Mouse (Mus musculus) G1E (cell line): ENCODE results near the gene Hmga1b. TPM values are rescaled to one million over a fixed set of nuclear protein-coding genes. Genes with fewer than 3 reads are reported as not detected.
"Not testable (repeated sequence)": the region's sequence is repeated elsewhere in the genome, so short reads cannot be mapped to it uniquely, and the experiment has no call there.

Experiments
- ATAC-seq: 2 replicates; pipeline ENCODE4 v1.8.0; 2016; ENCODE audit warnings: mild to moderate bottlenecking; ENCODE audit not compliant: insufficient number of reproducible peaks, poor library complexity, low FRiP score, severe bottlenecking; ENCODE audit errors: extremely low read depth
- DNase-seq: peaks from one replicate; pipeline ENCODE4 v3.0.0; 2012; ENCODE audit warnings: low spot score
- H3K27me3 ChIP-seq: 2 replicates; pipeline ENCODE4 v1.6.1; 2012; ENCODE audit warnings: mild to moderate bottlenecking, low read length, inconsistent platforms; ENCODE audit not compliant: insufficient read depth
- H3K36me3 ChIP-seq: replicated peaks from 2 replicates; pipeline ENCODE3; 2012; ENCODE audit warnings: mild to moderate bottlenecking, inconsistent platforms
- H3K4me1 ChIP-seq: 2 replicates; pipeline ENCODE4 v1.6.1; 2012; ENCODE audit warnings: low read depth, low read length, inconsistent platforms, mixed read lengths; ENCODE audit not compliant: insufficient read depth
- H3K4me3 ChIP-seq: 2 replicates; pipeline ENCODE4 v1.5.1; 2012; ENCODE audit warnings: low read depth, mild to moderate bottlenecking, inconsistent platforms, low read length, moderate library complexity, mixed read lengths
- H3K9me3 ChIP-seq: replicated peaks from 2 replicates; pipeline ENCODE4 v1.6.1; 2012; ENCODE audit warnings: inconsistent platforms
- CTCF ChIP-seq: IDR thresholded peaks from 2 replicates; pipeline ENCODE4 v1.5.1; 2012; ENCODE audit warnings: low read depth, low read length, inconsistent platforms, mixed read lengths
- GATA1 ChIP-seq: IDR thresholded peaks from 2 replicates; pipeline ENCODE4 v1.6.1; 2012; ENCODE audit warnings: borderline replicate concordance, low read length, inconsistent platforms, mixed read lengths
- GATA2 ChIP-seq: IDR thresholded peaks from 2 replicates; pipeline ENCODE4 v1.6.1; 2012; ENCODE audit warnings: low read depth, low read length, inconsistent platforms, borderline replicate concordance
- POLR2AphosphoS5 ChIP-seq: IDR thresholded peaks from 2 replicates; pipeline ENCODE4 v1.6.1; 2012; ENCODE audit warnings: low read depth, low read length, inconsistent platforms; ENCODE audit not compliant: insufficient replicate concordance
- TAL1 ChIP-seq: conservative IDR thresholded peaks from 2 replicates; pipeline ENCODE4 v1.6.1; 2012; ENCODE audit warnings: low read depth, low read length, inconsistent platforms, mixed read lengths
- polyA plus RNA-seq: library from polyadenylated mRNA; stranded (reverse); fragments of >175 nt; gene quantifications from 2 replicates; pipeline ENCODE4 v1.2.3, GENCODE M21; 2012
- total RNA-seq, 2 experiments: library from RNA; stranded (forward) in 1 of 2; stranded (reverse) in 1 of 2; fragments of 200-1000 nt in 1 of 2; fragments of >200 nt in 1 of 2; fragmentation: Nextera tagmentation in 1 of 2; gene quantifications; 2 replicates each; pipeline ENCODE4 v1.2.3; 2014 to 2017

Gene Hmga1b
- total and polyA plus RNA-seq, 3 experiments, result 114 to 2,501 (median 568) TPM

DNA sequence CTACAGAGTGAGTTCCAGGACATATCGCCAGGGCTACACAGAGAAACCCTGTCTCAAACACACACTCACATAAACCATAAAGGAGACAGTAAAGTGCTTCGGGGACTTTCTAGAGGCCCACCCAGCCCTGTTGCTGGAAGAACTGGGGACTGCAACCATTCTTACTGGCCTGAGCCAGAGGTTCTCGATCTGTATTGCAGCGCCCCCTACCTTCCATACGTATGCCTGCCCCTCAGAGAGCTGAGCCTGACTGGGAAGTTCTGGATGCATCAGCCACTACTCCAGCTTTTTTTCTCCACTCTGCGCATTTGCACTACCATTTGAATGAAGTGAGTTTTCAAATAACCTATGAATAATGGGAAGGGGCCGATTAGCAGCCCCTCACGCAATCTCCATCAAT is 13.2 kb upstream of the Hmga1b start:
- Histone ChIP-seq H3K9me3 (no peaks in the 10 kb centered on the region), H3K36me3 (no peaks in the 10 kb centered on the region), H3K27me3 (peaks cover 12% of the 10 kb centered on the region; the same call in 1 of the 2 replicates), H3K4me1 (no peaks in the 10 kb centered on the region), H3K4me3 (no peak overlapping the region)
- no peak for ATAC-seq
- TF ChIP-seq CTCF (peak; percentile 45), TAL1 (no peak), GATA2 (no peak)
- peak; percentile 38 for DNase-seq

DNA sequence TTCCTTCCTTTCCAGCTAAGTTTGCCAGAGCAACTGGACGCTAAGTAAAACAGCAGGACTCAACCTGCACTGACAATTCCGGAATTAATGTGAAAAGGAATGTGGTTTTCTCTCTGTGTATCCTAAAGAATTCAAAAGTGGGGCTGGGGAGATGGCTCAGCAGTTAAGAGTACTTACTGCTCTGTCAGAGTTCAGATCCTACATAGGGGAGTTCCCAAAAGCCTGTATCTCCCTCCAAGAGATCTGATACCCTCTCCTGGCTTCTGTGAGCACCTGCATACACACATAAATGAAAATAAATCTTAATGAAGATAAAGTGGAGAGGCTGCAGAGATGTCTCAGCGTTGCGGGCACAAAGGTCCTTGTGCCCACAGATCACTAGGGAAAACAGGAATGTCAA is 11.0 kb upstream of the Hmga1b start:
- no peaks in the 10 kb centered on the region for H3K4me1 ChIP-seq
- ATAC-seq (no peak), DNase-seq (no peak)
- H3K27me3 ChIP-seq, result peaks cover 9% of the 10 kb centered on the region; the same call in 1 of the 2 replicates
- no peaks in the 10 kb centered on the region for H3K36me3 ChIP-seq
- H3K9me3 ChIP-seq, result peaks cover 5% of the 10 kb centered on the region
- no peak overlapping the region for H3K4me3 ChIP-seq
- TF ChIP-seq GATA2 (no peak), POLR2AphosphoS5 (no peak), GATA1 (no peak), TAL1 (no peak), CTCF (no peak)

DNA sequence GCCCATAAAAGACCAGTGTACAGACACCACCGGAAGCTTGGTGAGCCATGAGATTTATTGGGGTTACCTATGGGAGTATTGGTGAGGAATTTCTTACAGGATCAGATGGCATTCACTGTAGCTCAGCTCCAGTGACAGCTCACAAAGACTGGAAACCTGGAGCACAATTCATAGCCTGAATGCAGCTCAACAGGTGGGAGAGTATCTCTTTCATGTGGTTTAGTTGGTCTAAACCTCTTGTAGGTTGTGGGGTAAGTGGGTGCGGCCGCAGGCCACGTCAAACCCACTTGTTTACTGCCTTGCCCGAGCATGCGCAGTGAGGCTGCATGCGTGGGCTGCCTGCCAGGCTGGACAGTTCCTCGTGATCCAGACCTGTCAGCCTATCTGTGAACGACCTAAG is 2.4 kb upstream of the Hmga1b start:
- TF ChIP-seq CTCF (no peak), GATA2 (no peak), GATA1 (no peak), POLR2AphosphoS5 (no peak), TAL1 (no peak)
- Histone ChIP-seq H3K4me3 (no peak overlapping the region), H3K9me3 (peaks cover 47% of the 10 kb centered on the region), H3K36me3 (no peaks in the 10 kb centered on the region), H3K4me1 (no peaks in the 10 kb centered on the region), H3K27me3 (peaks cover 14% of the 10 kb centered on the region)
- no peak for DNase-seq
- ATAC-seq, result no peak

DNA sequence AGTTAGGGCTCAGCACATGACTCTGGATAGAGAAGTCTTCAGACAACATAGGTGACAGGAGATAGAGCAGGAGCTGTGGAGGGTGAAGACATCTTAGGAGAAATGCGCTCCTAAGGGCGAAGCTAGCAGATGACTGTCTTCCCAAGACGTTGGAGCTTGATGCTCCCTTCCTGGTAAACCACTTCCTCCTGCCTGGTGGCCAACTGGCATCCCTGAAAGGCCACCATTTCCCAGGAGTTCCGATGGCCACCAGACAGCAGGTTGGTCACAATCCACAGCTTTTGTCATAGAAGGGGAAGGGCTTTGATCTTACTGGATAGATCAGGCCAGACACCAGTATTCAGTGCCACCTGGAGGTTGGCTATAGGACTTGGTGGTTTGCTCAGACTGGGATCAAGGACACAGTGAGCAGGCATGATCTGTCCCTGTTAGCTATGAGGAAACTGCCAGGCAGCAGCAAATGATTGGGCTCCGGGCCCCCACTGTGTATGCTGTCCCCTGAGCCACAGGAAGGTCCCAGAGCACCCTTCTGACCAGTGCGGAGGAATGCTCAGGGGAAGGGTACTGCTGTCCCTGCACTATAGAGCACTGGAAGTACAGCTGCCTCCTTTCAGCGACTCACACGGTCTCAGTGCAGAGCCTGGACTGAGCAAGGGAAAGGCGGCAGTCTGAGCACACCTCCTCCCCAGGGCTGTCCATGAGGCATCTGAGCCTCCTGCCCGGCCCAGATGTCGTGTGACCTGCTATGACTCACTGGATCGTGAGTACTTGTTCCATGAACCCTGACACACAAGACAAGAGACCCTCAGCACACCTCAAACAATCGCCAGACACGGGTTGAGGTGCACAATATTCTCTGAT is 553 bp upstream of the Hmga1b start:
- no peak for TF ChIP-seq GATA2
- no peak for TF ChIP-seq TAL1
- no peak for TF ChIP-seq CTCF
- TF ChIP-seq POLR2AphosphoS5, result no peak
- no peak for TF ChIP-seq GATA1
- no peak for ATAC-seq
- peaks cover 23% of the 10 kb centered on the region for H3K27me3 ChIP-seq
- H3K9me3 ChIP-seq, result peaks cover 38% of the 10 kb centered on the region
- no peak for DNase-seq
- no peaks in the 10 kb centered on the region for H3K36me3 ChIP-seq
- H3K4me3 ChIP-seq, result no peak overlapping the region
- H3K4me1 ChIP-seq, result no peaks in the 10 kb centered on the region

DNA sequence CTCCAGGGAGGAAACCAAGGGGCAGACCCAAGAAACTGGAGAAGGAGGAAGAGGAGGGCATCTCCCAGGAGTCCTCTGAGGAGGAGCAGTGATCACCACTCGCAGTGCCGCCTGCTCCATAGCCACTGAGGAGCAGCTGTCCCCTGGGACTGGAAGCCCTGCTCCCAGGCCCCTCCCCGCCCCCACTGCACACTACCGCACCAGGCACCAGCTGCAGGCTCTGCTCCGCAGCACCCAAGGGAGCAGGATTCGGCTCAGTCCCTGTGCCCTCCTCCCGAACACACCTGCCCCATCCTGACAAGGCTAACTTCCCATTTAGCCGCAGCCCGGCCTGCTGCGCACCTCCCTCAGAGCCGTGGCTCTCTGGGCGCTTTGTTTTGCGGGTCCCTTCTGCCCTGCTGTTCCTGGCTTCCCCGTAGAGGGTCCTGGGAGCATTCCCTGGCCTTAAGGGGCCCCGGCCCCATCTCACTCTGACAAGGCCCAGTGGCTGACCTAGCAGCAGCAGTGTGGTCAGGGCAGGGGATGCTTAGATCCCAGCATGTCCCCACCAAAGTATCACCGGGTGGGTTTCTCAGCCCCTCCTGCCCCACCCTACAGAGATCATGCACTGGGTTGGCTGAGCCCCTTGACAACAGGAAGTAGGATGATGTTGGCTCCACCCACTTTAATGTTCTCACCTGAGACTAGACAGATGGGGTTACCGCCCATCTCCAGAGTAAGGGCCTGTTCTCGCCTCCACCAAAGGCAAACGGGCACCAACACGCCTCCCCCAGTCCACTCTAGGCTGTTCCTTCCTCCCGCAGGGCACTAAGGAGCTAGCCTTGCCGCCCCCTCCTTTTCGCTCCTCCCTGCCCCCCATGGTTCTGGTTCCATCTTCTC is 766 bp downstream of the Hmga1b start:
- H3K36me3 ChIP-seq, H3K4me3 ChIP-seq, H3K4me1 ChIP-seq, DNase-seq: not testable (repeated sequence)
- peaks cover 30% of the 10 kb centered on the region for H3K27me3 ChIP-seq
- peak; percentile 28 for ATAC-seq
- peaks cover 25% of the 10 kb centered on the region for H3K9me3 ChIP-seq

DNA sequence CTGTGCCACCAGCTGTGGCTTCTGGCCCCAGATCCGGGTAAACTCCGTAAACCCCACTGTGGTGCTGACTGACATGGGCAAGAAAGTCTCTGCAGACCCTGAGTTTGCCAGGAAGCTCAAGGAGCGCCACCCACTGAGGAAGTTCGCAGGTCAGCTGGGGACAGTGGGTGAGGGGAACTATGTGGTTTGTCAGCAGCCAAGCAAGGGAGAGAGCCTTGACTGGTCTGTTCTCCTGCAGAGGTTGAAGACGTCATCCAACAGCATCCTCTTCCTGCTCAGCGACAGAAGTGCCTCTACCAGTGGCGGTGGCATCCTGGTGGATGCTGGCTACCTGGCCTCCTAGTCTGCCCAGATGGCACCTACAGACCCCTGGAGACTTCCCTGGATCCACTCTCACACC is 4.4 kb downstream of the Hmga1b start:
- H3K4me1 ChIP-seq, H3K9me3 ChIP-seq, H3K4me3 ChIP-seq, ATAC-seq, DNase-seq, H3K36me3 ChIP-seq: not testable (repeated sequence)
- peaks cover 29% of the 10 kb centered on the region for H3K27me3 ChIP-seq

DNA sequence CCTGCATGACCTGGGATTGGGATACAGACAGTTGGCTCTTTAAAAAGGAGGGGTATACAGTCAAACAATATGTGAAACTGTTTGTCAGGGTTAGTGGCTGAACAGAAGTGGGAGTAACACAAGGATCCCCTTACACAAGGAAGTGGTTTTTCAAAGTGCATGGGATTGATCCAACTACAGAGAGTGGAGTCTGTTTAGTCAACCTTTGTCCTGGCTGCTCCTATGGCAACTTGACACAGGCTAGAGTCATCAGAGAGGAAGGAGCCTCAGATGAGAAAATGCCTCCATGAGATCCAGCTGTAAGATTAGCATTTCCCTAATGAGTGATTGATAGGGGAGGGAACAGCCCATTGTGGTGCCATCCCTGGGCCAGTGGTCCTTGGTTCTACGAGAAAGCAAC is 5.6 kb downstream of the Hmga1b start:
- Histone ChIP-seq H3K4me1 (no peaks in the 10 kb centered on the region), H3K36me3 (no peaks in the 10 kb centered on the region), H3K4me3 (no peak overlapping the region), H3K27me3 (peaks cover 26% of the 10 kb centered on the region), H3K9me3 (no peaks in the 10 kb centered on the region)
- TF ChIP-seq GATA1, result no peak
- no peak for TF ChIP-seq CTCF
- no peak for TF ChIP-seq GATA2
- no peak for TF ChIP-seq POLR2AphosphoS5
- TF ChIP-seq TAL1, result no peak
- no peak for DNase-seq
- no peak for ATAC-seq
